Mouse (Mus musculus) heart, embryonic 13.5 days (tissue): ENCODE data around the gene Ist1. TPM values are rescaled to one million over a fixed set of nuclear protein-coding genes. Genes with fewer than 3 reads are reported as not detected.

Experiments used
- ATAC-seq: fragments of 200-750 bp; cut with Nextera tagmentation; 2 replicates; pipeline ENCODE4 v1.8.0; 2017; ENCODE audit warnings: moderate TSS enrichment; ENCODE audit not compliant: insufficient number of reproducible peaks, low FRiP score, low TSS enrichment; ENCODE audit errors: extremely low read depth
- H3K27ac ChIP-seq: fragments of 300-500 bp; sonication (generic); replicated peaks from 2 replicates; pipeline ENCODE4 v1.5.1; 2015; ENCODE audit warnings: moderate library complexity, mild to moderate bottlenecking, inconsistent platforms
- H3K27me3 ChIP-seq: fragments of 300-500 bp; sonication (generic); replicated peaks from 2 replicates; pipeline ENCODE4 v1.6.1; 2015; ENCODE audit warnings: mild to moderate bottlenecking, inconsistent platforms
- H3K36me3 ChIP-seq: fragments of 300-500 bp; sonication (generic); 2 replicates; pipeline ENCODE4 v1.6.1; 2015; ENCODE audit warnings: mild to moderate bottlenecking, inconsistent platforms
- H3K4me1 ChIP-seq: fragments of 300-500 bp; sonication (generic); 2 replicates; pipeline ENCODE4 v1.6.1; 2015; ENCODE audit warnings: inconsistent platforms
- H3K4me2 ChIP-seq: fragments of 300-500 bp; sonication (generic); 2 replicates; pipeline ENCODE4 v1.6.1; 2015; ENCODE audit warnings: inconsistent platforms, mild to moderate bottlenecking, moderate library complexity
- H3K4me3 ChIP-seq: fragments of 300-500 bp; sonication (generic); 2 replicates; pipeline ENCODE4 v1.5.1; 2015; ENCODE audit warnings: moderate library complexity, mild to moderate bottlenecking, inconsistent platforms
- H3K9ac ChIP-seq: fragments of 300-500 bp; sonication (generic); 2 replicates; pipeline ENCODE4 v1.6.1; 2015; ENCODE audit warnings: inconsistent platforms, mild to moderate bottlenecking, moderate library complexity
- H3K9me3 ChIP-seq: fragments of 300-500 bp; sonication (generic); 2 replicates; pipeline ENCODE4 v1.6.1; 2016; ENCODE audit warnings: inconsistent platforms
- WGBS: fragments of 180-500 bp; shearing (Covaris S2); methylation state at CpG from one replicate; pipeline ENCODE4 v1.1.7; 2015; ENCODE audit warnings: mixed read lengths; 5-methylcytosine and 5-hydroxymethylcytosine counted together
- polyA plus RNA-seq: library from polyadenylated mRNA; unstranded; fragments of >200 nt; fragmentation: Nextera tagmentation; extraction: Ambion mirVana; gene quantifications from 2 replicates; pipeline ENCODE4 v1.2.1, GENCODE M21; 2015

The Ist1 gene
- polyA plus RNA-seq = 81.0 and 84.8 TPM in 2 replicates

- Histone ChIP-seq H3K9me3 (no peaks in the 10 kb centered on the region), H3K4me3 (peak within 1 kb of the TSS; percentile 77), H3K36me3 (peaks cover 6% of the 10 kb centered on the region; the same call in 1 of the 2 replicates), H3K9ac (peak within 1 kb of the TSS; percentile 94), H3K27ac (peak within 1 kb of the TSS; percentile 72), H3K4me2 (peak within 1 kb of the TSS; percentile 83), H3K27me3 (no peaks in the 10 kb centered on the region), H3K4me1 (peaks cover 28% of the 10 kb centered on the region)
- under 1% methylated on average over 57 of the region's 57 CpGs for whole genome bisulfite sequencing
- ATAC-seq = peak; percentile 98
Measured at GRCm38 (mm10) chr8:109693146-109693900, at the start of gene Ist1. Gene Ist1, minus strand, starts transcription at chr8:109693260.

- H3K27me3 ChIP-seq = no peaks in the 10 kb centered on the region
- peak overlapping the region; percentile 58; the same call in 1 of the 2 replicates for H3K27ac ChIP-seq
- peaks cover 18% of the 10 kb centered on the region for H3K4me1 ChIP-seq
- peaks cover 19% of the 10 kb centered on the region for H3K36me3 ChIP-seq
- H3K9ac ChIP-seq = peak overlapping the region; percentile 99
- ATAC-seq = no peak
- H3K9me3 ChIP-seq = no peaks in the 10 kb centered on the region
- peak overlapping the region; percentile 98 for H3K4me2 ChIP-seq
- peak overlapping the region; percentile 100 for H3K4me3 ChIP-seq
- 88% methylated on average over 1 of the region's 1 CpGs for WGBS
Measured at GRCm38 (mm10) chr8:109738049-109738380, 45.0 kb upstream of the Ist1 start.

- Histone ChIP-seq H3K27ac (peak within 1 kb of the TSS; percentile 85), H3K36me3 (peaks cover 25% of the 10 kb centered on the region), H3K4me1 (peaks cover 18% of the 10 kb centered on the region), H3K9me3 (no peaks in the 10 kb centered on the region), H3K4me2 (peak within 1 kb of the TSS; percentile 98), H3K4me3 (peak within 1 kb of the TSS; percentile 100), H3K9ac (peak within 1 kb of the TSS; percentile 99), H3K27me3 (no peaks in the 10 kb centered on the region)
- ATAC-seq = peak; percentile 90
- under 1% methylated on average over 49 of the region's 59 CpGs for WGBS
Measured at GRCm38 (mm10) chr8:109737237-109738048, 44.4 kb upstream of the Ist1 start, which contains the start of gene Atxn1l. Gene Atxn1l, minus strand, starts transcription at chr8:109737739.

GRCm38 (mm10) chr8:109736819-109737218 lies 43.8 kb upstream of the Ist1 start:
- H3K9ac ChIP-seq = peak overlapping the region; percentile 99
- no peak for ATAC-seq
- 8% methylated on average over 8 of the region's 8 CpGs for WGBS
- peak overlapping the region; percentile 98 for H3K4me2 ChIP-seq
- no peaks in the 10 kb centered on the region for H3K27me3 ChIP-seq
- H3K9me3 ChIP-seq = no peaks in the 10 kb centered on the region
- peaks cover 31% of the 10 kb centered on the region for H3K36me3 ChIP-seq
- peak overlapping the region; percentile 85 for H3K27ac ChIP-seq
- H3K4me3 ChIP-seq = peak overlapping the region; percentile 100
- H3K4me1 ChIP-seq = peaks cover 18% of the 10 kb centered on the region

- H3K4me3 ChIP-seq = no peak overlapping the region
- peaks cover 18% of the 10 kb centered on the region for H3K4me1 ChIP-seq
- H3K9ac ChIP-seq = no peak overlapping the region
- peaks cover 59% of the 10 kb centered on the region for H3K36me3 ChIP-seq
- H3K27me3 ChIP-seq = no peaks in the 10 kb centered on the region
- ATAC-seq = no peak
- 50% methylated on average over 3 of the region's 3 CpGs for WGBS
- H3K27ac ChIP-seq = no peak overlapping the region
- no peak overlapping the region for H3K4me2 ChIP-seq
- no peaks in the 10 kb centered on the region for H3K9me3 ChIP-seq
Measured at GRCm38 (mm10) chr8:109734018-109734417, 41.0 kb upstream of the Ist1 start.

- no peaks in the 10 kb centered on the region for H3K9me3 ChIP-seq
- H3K36me3 ChIP-seq = peaks cover 85% of the 10 kb centered on the region
- no peak overlapping the region for H3K4me2 ChIP-seq
- H3K27me3 ChIP-seq = no peaks in the 10 kb centered on the region
- H3K4me1 ChIP-seq = peaks cover 8% of the 10 kb centered on the region
- no peak overlapping the region for H3K4me3 ChIP-seq
- ATAC-seq = no peak
- WGBS = 76% methylated on average over 3 of the region's 3 CpGs
- no peak overlapping the region for H3K9ac ChIP-seq
- H3K27ac ChIP-seq = no peak overlapping the region
Measured at GRCm38 (mm10) chr8:109731012-109731411, 38.0 kb upstream of the Ist1 start.

- Histone ChIP-seq H3K4me2 (no peak overlapping the region), H3K36me3 (peaks cover 95% of the 10 kb centered on the region), H3K27me3 (no peaks in the 10 kb centered on the region), H3K9me3 (no peaks in the 10 kb centered on the region), H3K4me1 (no peaks in the 10 kb centered on the region), H3K4me3 (no peak overlapping the region), H3K27ac (no peak overlapping the region), H3K9ac (no peak overlapping the region)
- 81% methylated on average over 3 of the region's 3 CpGs for WGBS
- no peak for ATAC-seq
Measured at GRCm38 (mm10) chr8:109725106-109725505, 32.0 kb upstream of the Ist1 start.

- no peaks in the 10 kb centered on the region for H3K27me3 ChIP-seq
- H3K9me3 ChIP-seq = no peaks in the 10 kb centered on the region
- no peak overlapping the region for H3K9ac ChIP-seq
- H3K4me3 ChIP-seq = no peak overlapping the region
- no peaks in the 10 kb centered on the region for H3K4me1 ChIP-seq
- H3K27ac ChIP-seq = no peak overlapping the region
- WGBS = 78% methylated on average over 5 of the region's 5 CpGs
- H3K4me2 ChIP-seq = no peak overlapping the region
- ATAC-seq = no peak
- H3K36me3 ChIP-seq = peaks cover 96% of the 10 kb centered on the region
Measured at GRCm38 (mm10) chr8:109714961-109715360, 21.9 kb upstream of the Ist1 start.

GRCm38 (mm10) chr8:109712521-109712920 lies 19.5 kb upstream of the Ist1 start:
- peaks cover 95% of the 10 kb centered on the region for H3K36me3 ChIP-seq
- no peak overlapping the region for H3K27ac ChIP-seq
- no peaks in the 10 kb centered on the region for H3K27me3 ChIP-seq
- no peak overlapping the region for H3K9ac ChIP-seq
- 88% methylated on average over 1 of the region's 1 CpGs for WGBS
- ATAC-seq = no peak
- no peak overlapping the region for H3K4me2 ChIP-seq
- H3K4me3 ChIP-seq = no peak overlapping the region
- peaks cover 6% of the 10 kb centered on the region for H3K4me1 ChIP-seq
- H3K9me3 ChIP-seq = no peaks in the 10 kb centered on the region

- no peak for ATAC-seq
- 0 out of 2 replicates have a peak, but pooled peaks cover 4% of the 10 kb centered on the region for H3K27me3 ChIP-seq
- H3K9me3 ChIP-seq = no peaks in the 10 kb centered on the region
- H3K4me1 ChIP-seq = peaks cover 26% of the 10 kb centered on the region
- WGBS = 89% methylated on average over 4 of the region's 4 CpGs
- peaks cover 57% of the 10 kb centered on the region for H3K36me3 ChIP-seq
- H3K4me2 ChIP-seq = no peak overlapping the region
- H3K4me3 ChIP-seq = no peak overlapping the region
- H3K9ac ChIP-seq = no peak overlapping the region
- no peak overlapping the region for H3K27ac ChIP-seq
Measured at GRCm38 (mm10) chr8:109707921-109708320, 14.9 kb upstream of the Ist1 start.

- Histone ChIP-seq H3K9me3 (no peaks in the 10 kb centered on the region), H3K4me2 (peak overlapping the region; percentile 95), H3K4me1 (peaks cover 26% of the 10 kb centered on the region), H3K36me3 (peaks cover 46% of the 10 kb centered on the region), H3K27ac (peak overlapping the region; percentile 97; the same call in 1 of the 2 replicates), H3K27me3 (0 out of 2 replicates have a peak, but pooled peaks cover 4% of the 10 kb centered on the region), H3K9ac (peak overlapping the region; percentile 99), H3K4me3 (peak overlapping the region; percentile 93)
- no peak for ATAC-seq
- 24% methylated on average over 2 of the region's 2 CpGs for WGBS
Measured at GRCm38 (mm10) chr8:109706874-109707237, 13.8 kb upstream of the Ist1 start.
